ENCODE assay signal across 9 mouse cellular contexts in the genomic region with DNA sequence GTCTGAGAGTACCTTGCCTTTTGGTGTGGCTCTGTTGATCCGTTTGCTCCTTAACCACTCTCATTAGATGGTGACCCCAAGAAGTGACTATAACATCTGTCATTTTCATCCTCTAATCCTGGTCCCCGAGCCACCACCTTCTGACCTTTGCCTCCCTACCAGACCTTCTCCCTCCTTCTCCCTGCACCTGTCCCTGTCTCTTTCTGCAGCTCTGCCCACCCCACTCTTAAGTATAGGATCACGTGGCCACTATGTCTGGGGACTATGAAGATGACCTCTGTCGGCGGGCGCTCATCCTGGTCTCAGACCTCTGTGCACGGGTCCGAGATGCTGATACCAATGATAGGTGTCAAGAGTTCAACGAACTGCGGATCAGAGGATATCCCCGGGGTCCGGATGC. TPM values are rescaled to one million over a fixed set of nuclear protein-coding genes. Genes with fewer than 3 reads are reported as not detected.
DNase-seq lines count a peak whose midpoint lies in the region; ATAC-seq and TF ChIP-seq lines count a peak whose summit lies in the region.
"Had no signal": no experiment of that assay in that cellular context is flagged by ENCODE, and none has a peak within 500 bp of the region (broad histone marks: within the 10 kb centered on the region; RNA-seq: fewer than 3 reads in every experiment).

A gene (minus strand): TSS at position 101 of the 400 bp plus-strand sequence.

- ATAC-seq in lung, embryonic 15.5 days (ENCODE audit: borderline replicate concordance, extremely low read depth, low FRiP score, low TSS enrichment) = no peak
- no peak for ATAC-seq in forebrain, embryonic 12.5 days (ENCODE audit: low FRiP score)
- no peak for ATAC-seq in limb, embryonic 11.5 days (ENCODE audit: insufficient number of reproducible peaks, low FRiP score, low TSS enrichment, low read depth)

- no peak for TF ChIP-seq CTCF in small intestine, adult 2 months (IDR thresholded peaks at IDR 0.05; ENCODE audit: extremely low read depth, insufficient read length, insufficient replicate concordance, low read depth, low read length)

- no peaks in the 10 kb centered on the region for H3K36me3 ChIP-seq in lung, embryonic 15.5 days
- no peaks in the 10 kb centered on the region for H3K36me3 ChIP-seq in forebrain, embryonic 12.5 days (replicated peaks)
- H3K36me3 ChIP-seq in limb, embryonic 11.5 days (ENCODE audit: control insufficient read depth, insufficient read depth, low read length) = no peaks in the 10 kb centered on the region
- no peaks in the 10 kb centered on the region for H3K36me3 ChIP-seq in small intestine, adult 2 months (ENCODE audit: control insufficient read depth, insufficient read depth, low read length)

- 70% methylated on average over 12 of the region's 12 CpGs for WGBS in lung, embryonic 15.5 days
- WGBS in forebrain, embryonic 12.5 days = 79% methylated on average over 12 of the region's 12 CpGs
- WGBS in limb, embryonic 11.5 days = 74% methylated on average over 12 of the region's 12 CpGs
- WGBS in small intestine, adult 2 months = 76% methylated on average over 12 of the region's 12 CpGs

- H3K27ac ChIP-seq in lung, embryonic 15.5 days = no peak within 1 kb of the TSS
- H3K27ac ChIP-seq in forebrain, embryonic 12.5 days = no peak within 1 kb of the TSS
- H3K27ac ChIP-seq in limb, embryonic 11.5 days (replicated peaks; ENCODE audit: low read depth, low read length) = no peak within 1 kb of the TSS
- H3K27ac ChIP-seq in small intestine, adult 2 months (ENCODE audit: insufficient read depth, low read depth, low read length) = no peak within 1 kb of the TSS

- H3K4me1 ChIP-seq in lung, embryonic 15.5 days = peaks cover 2% of the 10 kb centered on the region; the same call in 1 of the 2 replicates
- peaks cover 19% of the 10 kb centered on the region for H3K4me1 ChIP-seq in forebrain, embryonic 12.5 days
- 0 out of 2 replicates have a peak, but pooled peaks cover 2% of the 10 kb centered on the region for H3K4me1 ChIP-seq in limb, embryonic 11.5 days (ENCODE audit: control insufficient read depth, insufficient read depth, low read length)
- H3K4me1 ChIP-seq in small intestine, adult 2 months (ENCODE audit: control insufficient read depth, insufficient read depth, insufficient read length, low read length) = peaks cover 6% of the 10 kb centered on the region

- H3K9ac ChIP-seq in lung, embryonic 15.5 days = peak within 1 kb of the TSS; percentile 1; the same call in 1 of the 2 replicates
- H3K9ac ChIP-seq in forebrain, embryonic 12.5 days = peak within 1 kb of the TSS; percentile 65
- no peak within 1 kb of the TSS for H3K9ac ChIP-seq in limb, embryonic 11.5 days (ENCODE audit: low read length)

- no peak for TF ChIP-seq POLR2A in small intestine, adult 2 months (IDR thresholded peaks at IDR 0.05; ENCODE audit: low read depth, low read length)

- peak within 1 kb of the TSS; percentile 87 for H3K4me2 ChIP-seq in lung, embryonic 15.5 days
- peak within 1 kb of the TSS; percentile 93 for H3K4me2 ChIP-seq in forebrain, embryonic 12.5 days
- H3K4me2 ChIP-seq in limb, embryonic 11.5 days (ENCODE audit: low read depth, severe bottlenecking) = peak within 1 kb of the TSS; percentile 90

- DNase-seq in lung, postnatal 4 days = no peak
- DNase-seq in limb, embryonic 11.5 days (ENCODE audit: low spot score) = no peak
- no peak for DNase-seq in yolk sac, embryonic 10.5 days (ENCODE audit: low spot score)
- DNase-seq in layer of hippocampus, adult 11-12 months (ENCODE audit: low spot score) = no peak
- DNase-seq: adrenal gland, postnatal 25 days; gastrocnemius, postnatal 25 days had no signal

- no peaks in the 10 kb centered on the region for H3K9me3 ChIP-seq in lung, embryonic 15.5 days
- H3K9me3 ChIP-seq in forebrain, embryonic 12.5 days = no peaks in the 10 kb centered on the region
- no peaks in the 10 kb centered on the region for H3K9me3 ChIP-seq in limb, embryonic 11.5 days (ENCODE audit: control insufficient read depth, low read length)

- H3K4me3 ChIP-seq in lung, embryonic 15.5 days = peak within 1 kb of the TSS; percentile 50
- peak within 1 kb of the TSS; percentile 51 for H3K4me3 ChIP-seq in forebrain, embryonic 12.5 days (replicated peaks)
- peak within 1 kb of the TSS; percentile 46 for H3K4me3 ChIP-seq in limb, embryonic 11.5 days (ENCODE audit: low read depth, low read length)
- H3K4me3 ChIP-seq in small intestine, adult 2 months (ENCODE audit: low read depth, low read length) = peak within 1 kb of the TSS; percentile 52

- peaks cover 27% of the 10 kb centered on the region for H3K27me3 ChIP-seq in lung, embryonic 15.5 days
- H3K27me3 ChIP-seq in forebrain, embryonic 12.5 days = peaks cover 29% of the 10 kb centered on the region
- peaks cover 6% of the 10 kb centered on the region for H3K27me3 ChIP-seq in limb, embryonic 11.5 days (ENCODE audit: control insufficient read depth, insufficient read depth, low read length)
- H3K27me3 ChIP-seq in small intestine, adult 2 months (ENCODE audit: control insufficient read depth, insufficient read depth, low read length) = peaks cover 6% of the 10 kb centered on the region

RNA-seq across cellular contexts. Expression of the gene that starts here (rescaled TPM):
- 1.1 and 1.4 TPM in 2 replicates for polyA plus RNA-seq in lung, embryonic 15.5 days (2015; fragmentation: Nextera tagmentation; extraction: Ambion mirVana)
- 0.86 and 1.5 TPM in 2 replicates for polyA plus RNA-seq in forebrain, embryonic 12.5 days (2016; fragmentation: Nextera tagmentation; extraction: Ambion mirVana)
- polyA plus RNA-seq in limb, embryonic 11.5 days (2014; fragmentation: Nextera tagmentation; extraction: Ambion mirVana) = 0.37 and 0.53 TPM in 2 replicates
- 0.43 TPM in 1 of 2 replicates, not detected in the other for polyA plus RNA-seq in small intestine, adult 2 months (2012; rRNA removed)
